Comparison of ENCODE assay signal across 10 mouse cellular contexts in the genomic region with DNA sequence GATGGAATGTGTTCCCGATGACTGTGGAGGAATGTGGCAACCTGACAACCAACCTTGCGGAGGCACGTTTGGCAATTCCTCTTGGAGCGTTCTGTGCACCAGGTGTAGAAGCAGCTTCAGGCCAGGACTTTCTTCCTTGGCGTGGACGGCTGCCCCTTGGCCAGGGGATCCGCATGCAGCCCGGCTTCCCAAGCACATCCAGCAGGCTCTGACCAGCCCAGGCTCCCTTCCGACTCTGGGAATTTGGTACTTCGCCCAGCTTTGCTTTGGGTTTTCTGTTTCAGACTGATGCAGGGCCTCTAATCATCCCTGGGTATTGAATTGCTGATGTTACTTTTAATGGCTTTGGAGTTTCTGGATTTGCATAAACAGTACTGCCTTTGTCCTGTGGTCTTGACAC. TPM values are rescaled to one million over a fixed set of nuclear protein-coding genes. Genes with fewer than 3 reads are reported as not detected.
A peak's percentile ranks its signal among the peaks of the same experiment; 100 is the strongest.
DNase-seq lines count a peak whose midpoint lies in the region; ATAC-seq and TF ChIP-seq lines count a peak whose summit lies in the region.
"Had no signal": no experiment of that assay in that cellular context is flagged by ENCODE, and none has a peak within 500 bp of the region (broad histone marks: within the 10 kb centered on the region; RNA-seq: fewer than 3 reads in every experiment).

No protein-coding gene starts in this region.

- H3K4me3 ChIP-seq in hindbrain, embryonic 16.5 days (ENCODE audit: low read length) = no peak overlapping the region
- H3K4me3 ChIP-seq in hindbrain, embryonic 12.5 days = no peak overlapping the region
- H3K4me3 ChIP-seq in thymus, adult 2 months (ENCODE audit: control insufficient read depth, insufficient read depth, low read length) = no peak overlapping the region
- H3K4me3 ChIP-seq: midbrain, embryonic 13.5 days had no signal

- intact Hi-C loops in left cerebral cortex, postnatal 4 days (cut with DNase I) = no loop called here

- TF ChIP-seq CTCF in thymus, adult 2 months (IDR thresholded peaks at IDR 0.05; ENCODE audit: borderline replicate concordance, control insufficient read depth, extremely low read depth, insufficient read depth, low read length, poor library complexity) = no peak

- no peak overlapping the region; the same call in 1 of the 2 replicates for H3K27ac ChIP-seq in hindbrain, embryonic 16.5 days (ENCODE audit: low read depth, low read length)
- no peak overlapping the region for H3K27ac ChIP-seq in hindbrain, embryonic 12.5 days
- no peak overlapping the region for H3K27ac ChIP-seq in thymus, adult 2 months (ENCODE audit: control insufficient read depth, insufficient read depth, low read length)
- H3K27ac ChIP-seq: midbrain, embryonic 13.5 days had no signal

- H3K4me1 ChIP-seq in hindbrain, embryonic 16.5 days (ENCODE audit: control insufficient read depth, insufficient read depth, low read depth, low read length) = no peaks in the 10 kb centered on the region
- no peaks in the 10 kb centered on the region; the same call in 1 of the 2 replicates for H3K4me1 ChIP-seq in hindbrain, embryonic 12.5 days
- H3K4me1 ChIP-seq in thymus, adult 2 months (replicated peaks; ENCODE audit: control insufficient read depth, insufficient read depth, low read length) = no peaks in the 10 kb centered on the region

- peak; percentile 62; the same call in 1 of the 2 replicates for ATAC-seq in hindbrain, embryonic 16.5 days
- no peak for ATAC-seq in hindbrain, embryonic 12.5 days (ENCODE audit: low FRiP score)
- ATAC-seq in activated CD4-positive, CD25-positive, alpha-beta regulatory T cell, adult 4 months = no peak
- ATAC-seq: midbrain, embryonic 13.5 days had no signal

- TF ChIP-seq POLR2A in thymus, adult 2 months (IDR thresholded peaks at IDR 0.05; ENCODE audit: control insufficient read depth, extremely low read depth, insufficient read depth, low read length, poor library complexity) = no peak

- 73% methylated on average over 10 of the region's 10 CpGs for WGBS in hindbrain, embryonic 16.5 days
- 73% methylated on average over 10 of the region's 10 CpGs for WGBS in hindbrain, embryonic 12.5 days
- 94% methylated on average over 10 of the region's 10 CpGs for WGBS in thymus, adult 2 months

- no peak overlapping the region for H3K4me2 ChIP-seq in hindbrain, embryonic 16.5 days (ENCODE audit: low read length)
- H3K4me2 ChIP-seq in hindbrain, embryonic 12.5 days (replicated peaks) = no peak overlapping the region
- H3K4me2 ChIP-seq: midbrain, embryonic 13.5 days had no signal

- H3K9me3 ChIP-seq in hindbrain, embryonic 16.5 days (ENCODE audit: control insufficient read depth, low read length) = peaks cover 5% of the 10 kb centered on the region; the same call in 1 of the 2 replicates
- H3K9me3 ChIP-seq in hindbrain, embryonic 12.5 days (replicated peaks) = peaks cover 7% of the 10 kb centered on the region; the same call in 1 of the 2 replicates
- H3K9me3 ChIP-seq: midbrain, embryonic 13.5 days had no signal

- DNase-seq in fat pad, adult 2 months (ENCODE audit: extremely low read depth, low read depth, low spot score) = peak; percentile 47
- peak; percentile 42 for DNase-seq in heart, adult 8-10 months (ENCODE audit: low spot score)
- peak; percentile 55 for DNase-seq in left cerebral cortex, postnatal 4 days
- DNase-seq in adrenal gland, postnatal 36 days = no peak
- no peak for DNase-seq in thymus, adult 2 months
- DNase-seq: thymus, adult 18-20 months had no signal

- H3K27me3 ChIP-seq in hindbrain, embryonic 16.5 days (replicated peaks; ENCODE audit: control insufficient read depth, insufficient read depth, low read length) = no peaks in the 10 kb centered on the region
- H3K27me3 ChIP-seq in hindbrain, embryonic 12.5 days = no peaks in the 10 kb centered on the region
- no peaks in the 10 kb centered on the region for H3K27me3 ChIP-seq in thymus, adult 2 months (ENCODE audit: control insufficient read depth, insufficient read depth, low read length)
- H3K27me3 ChIP-seq: midbrain, embryonic 13.5 days had no signal

- H3K9ac ChIP-seq in hindbrain, embryonic 16.5 days (ENCODE audit: low read depth, low read length) = no peak overlapping the region
- no peak overlapping the region for H3K9ac ChIP-seq in hindbrain, embryonic 12.5 days
- H3K9ac ChIP-seq: midbrain, embryonic 13.5 days had no signal

- peaks cover 3% of the 10 kb centered on the region; the same call in 1 of the 2 replicates for H3K36me3 ChIP-seq in hindbrain, embryonic 16.5 days (ENCODE audit: control insufficient read depth, insufficient read depth, low read length)
- H3K36me3 ChIP-seq in hindbrain, embryonic 12.5 days = peaks cover 4% of the 10 kb centered on the region; the same call in 1 of the 2 replicates
- no peaks in the 10 kb centered on the region for H3K36me3 ChIP-seq in thymus, adult 2 months (ENCODE audit: control insufficient read depth, insufficient read depth, low read length)
- H3K36me3 ChIP-seq: midbrain, embryonic 13.5 days had no signal

RNA-seq across cellular contexts. Expression of gene Colgalt2, which starts 14.8 kb away (rescaled TPM):
- 4.2 and 4.4 TPM in 2 replicates for polyA plus RNA-seq in hindbrain, embryonic 16.5 days (2015; fragmentation: Nextera tagmentation; extraction: Ambion mirVana)
- 4.2 and 4.5 TPM in 2 replicates for polyA plus RNA-seq in hindbrain, embryonic 12.5 days (2016; fragmentation: Nextera tagmentation; extraction: Ambion mirVana)
- total RNA-seq in heart, adult 8-10 months (2022) = 1 to 10 TPM; 2.6 to 3.2 (median 2.7) TPM
- 1 to 10 TPM; 6.7 to 8.1 TPM for total RNA-seq in left cerebral cortex, postnatal 4 days (2021)
- 1 to 10 TPM; 2.9 to 3.5 TPM for total RNA-seq in adrenal gland, postnatal 36 days (2021)
- polyA plus RNA-seq in activated CD4-positive, CD25-positive, alpha-beta regulatory T cell, adult 4 months (2017; shearing (Covaris generic)) = not detected
- 1.0 and 1.1 TPM in 2 replicates for polyA plus RNA-seq in thymus, adult 2 months (2012; rRNA removed)

RNA-seq across cellular contexts. Expression of gene Tsen15, which starts 28.0 kb away (rescaled TPM):
- polyA plus RNA-seq in hindbrain, embryonic 16.5 days (2015; fragmentation: Nextera tagmentation; extraction: Ambion mirVana) = 40.7 and 45.8 TPM in 2 replicates
- 45.3 and 45.4 TPM in 2 replicates for polyA plus RNA-seq in hindbrain, embryonic 12.5 days (2016; fragmentation: Nextera tagmentation; extraction: Ambion mirVana)
- 10 to 100 TPM; 17.3 to 23.2 (median 20.7) TPM for total RNA-seq in heart, adult 8-10 months (2022)
- total RNA-seq in left cerebral cortex, postnatal 4 days (2021) = 10 to 100 TPM; 24.1 to 24.7 TPM
- total RNA-seq in adrenal gland, postnatal 36 days (2021) = 10 to 100 TPM; 25.2 to 27.4 TPM
- polyA plus RNA-seq in activated CD4-positive, CD25-positive, alpha-beta regulatory T cell, adult 4 months (2017; shearing (Covaris generic)) = 10 to 100 TPM; 20.7 to 21.3 TPM
- 13.5 and 15.7 TPM in 2 replicates for polyA plus RNA-seq in thymus, adult 2 months (2012; rRNA removed)

Comparison
In these comparisons a context has a peak if more than half of its experiments do, and no peak if none do; other contexts are left out.
1. DNase-seq: peak in fat pad, adult 2 months (single experiment), heart, adult 8-10 months (single experiment) and left cerebral cortex, postnatal 4 days (single experiment); none in adrenal gland, postnatal 36 days (0 of 2) and thymus, adult 2 months (single experiment).